Mouse (Mus musculus) stomach, postnatal 0 days (tissue): ENCODE measurements around the gene Bptf.
"Not testable (repeated sequence)": the region's sequence is repeated elsewhere in the genome, so short reads cannot be mapped to it uniquely, and the experiment has no call there.

Experiments used
- CTCF ChIP-seq: IDR thresholded peaks from 2 replicates; pipeline ENCODE4 v1.5.1; 2016; ENCODE audit warnings: antibody characterized with exemption, low read depth, mild to moderate bottlenecking, moderate library complexity
- EP300 ChIP-seq: optimal IDR thresholded peaks from 2 replicates; pipeline ENCODE3; 2016; ENCODE audit warnings: antibody characterized with exemption

DNA sequence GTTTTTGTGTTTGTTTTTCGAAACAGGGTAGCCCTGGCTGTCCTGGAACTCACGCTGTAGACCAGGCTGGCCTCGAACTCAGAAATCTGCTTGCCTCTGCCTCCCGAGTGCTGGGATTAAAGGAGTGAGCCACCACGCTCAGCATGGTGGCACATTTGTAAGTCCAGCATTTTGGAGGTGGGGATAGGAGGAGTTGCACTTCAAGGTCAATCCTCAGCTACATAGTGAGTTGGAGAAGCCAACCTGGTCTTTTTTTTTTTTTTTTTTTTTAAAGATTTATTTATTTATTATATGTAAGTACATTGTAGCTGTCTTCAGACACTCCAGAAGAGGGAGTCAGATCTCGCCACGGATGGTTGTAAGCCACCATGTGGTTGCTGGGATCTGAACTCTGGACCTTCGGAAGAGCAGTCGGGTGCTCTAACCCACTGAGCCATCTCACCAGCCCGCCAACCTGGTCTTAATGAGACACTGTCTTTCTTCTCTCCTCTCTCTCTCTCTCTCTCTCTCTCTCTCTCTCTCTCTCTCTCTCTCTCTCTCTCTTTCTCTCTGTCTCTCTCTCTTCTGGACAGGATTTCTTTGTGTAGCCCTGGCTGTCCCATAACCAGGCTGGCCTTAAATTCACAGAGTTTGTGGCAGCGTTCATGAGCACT lies 116.3 kb downstream of the Bptf start:
- TF ChIP-seq CTCF, EP300: not testable (repeated sequence)
